10 mouse cellular contexts compared by ENCODE assay signal in the genomic region with DNA sequence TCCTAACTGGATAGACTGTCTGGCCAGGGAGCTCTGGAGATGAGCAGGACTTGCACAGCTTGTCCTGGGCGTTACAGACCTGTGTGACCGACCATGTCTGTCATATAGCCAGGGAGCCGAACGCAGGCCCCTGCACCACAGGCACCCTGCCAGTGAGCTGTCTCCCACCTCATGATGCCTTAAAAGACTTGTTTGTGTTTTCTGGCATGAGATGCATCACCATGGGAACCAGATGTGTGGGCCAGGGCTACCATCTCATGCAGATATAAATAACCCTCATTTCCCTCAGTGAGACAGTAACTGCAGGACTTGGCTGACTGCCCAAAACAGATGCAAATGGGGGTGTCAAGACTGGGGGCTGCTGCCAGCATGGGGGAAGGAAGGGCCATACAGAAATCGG. TPM values are rescaled to one million over a fixed set of nuclear protein-coding genes. Genes with fewer than 3 reads are reported as not detected.
DNase-seq lines count a peak whose midpoint lies in the region; ATAC-seq and TF ChIP-seq lines count a peak whose summit lies in the region.
"Had no signal": no experiment of that assay in that cellular context is flagged by ENCODE, and none has a peak within 500 bp of the region (broad histone marks: within the 10 kb centered on the region; RNA-seq: fewer than 3 reads in every experiment).

No protein-coding gene starts in this region.

- WGBS in hindbrain, embryonic 12.5 days: 67% methylated on average over 5 of the region's 5 CpGs
- 78% methylated on average over 5 of the region's 5 CpGs for WGBS in hindbrain, embryonic 10.5 days
- WGBS in hindbrain, postnatal 0 days: 20% methylated on average over 5 of the region's 5 CpGs
- WGBS in neural tube, embryonic 14.5 days: 32% methylated on average over 5 of the region's 5 CpGs

- H3K27me3 ChIP-seq in hindbrain, embryonic 12.5 days: no peaks in the 10 kb centered on the region
- H3K27me3 ChIP-seq in hindbrain, embryonic 10.5 days (ENCODE audit: insufficient read depth, poor library complexity, severe bottlenecking): no peaks in the 10 kb centered on the region
- H3K27me3 ChIP-seq in hindbrain, postnatal 0 days (ENCODE audit: insufficient read depth, low read length): no peaks in the 10 kb centered on the region
- no peaks in the 10 kb centered on the region for H3K27me3 ChIP-seq in neural tube, embryonic 14.5 days (ENCODE audit: control insufficient read depth, insufficient read depth, low read length)
- H3K27me3 ChIP-seq: limb, embryonic 15.5 days had no signal

- TF ChIP-seq CTCF in brain, embryonic 14.5 days (IDR thresholded peaks at IDR 0.05; ENCODE audit: borderline replicate concordance, extremely low read depth, insufficient read depth, insufficient read length): no peak
- TF ChIP-seq CTCF in hindbrain, postnatal 0 days (IDR thresholded peaks at IDR 0.05; ENCODE audit: low read depth): no peak

- H3K27ac ChIP-seq in hindbrain, embryonic 12.5 days: 0 out of 2 replicates have a peak overlapping the region, but pooled peaks have one; percentile 40
- no peak overlapping the region for H3K27ac ChIP-seq in hindbrain, embryonic 10.5 days
- peak overlapping the region; percentile 54; the same call in 1 of the 2 replicates for H3K27ac ChIP-seq in hindbrain, postnatal 0 days
- H3K27ac ChIP-seq in neural tube, embryonic 14.5 days (ENCODE audit: low read depth, low read length): peak overlapping the region; percentile 34
- H3K27ac ChIP-seq: limb, embryonic 15.5 days had no signal

- peaks cover 95% of the 10 kb centered on the region for H3K36me3 ChIP-seq in hindbrain, embryonic 12.5 days
- H3K36me3 ChIP-seq in hindbrain, embryonic 10.5 days: peaks cover 97% of the 10 kb centered on the region
- H3K36me3 ChIP-seq in hindbrain, postnatal 0 days (ENCODE audit: insufficient read depth, low read length): peaks cover 61% of the 10 kb centered on the region
- H3K36me3 ChIP-seq in neural tube, embryonic 14.5 days (ENCODE audit: control insufficient read depth, insufficient read depth, low read length): peaks cover 80% of the 10 kb centered on the region

- TF ChIP-seq POLR2A in brain, embryonic 14.5 days (IDR thresholded peaks at IDR 0.05; ENCODE audit: borderline replicate concordance, extremely low read depth, insufficient read depth, insufficient read length, poor library complexity, severe bottlenecking): no peak

- no peaks in the 10 kb centered on the region for H3K9me3 ChIP-seq in hindbrain, embryonic 12.5 days (replicated peaks)
- H3K9me3 ChIP-seq in hindbrain, embryonic 10.5 days: peaks cover 5% of the 10 kb centered on the region
- H3K9me3 ChIP-seq in hindbrain, postnatal 0 days (ENCODE audit: low read length): no peaks in the 10 kb centered on the region
- H3K9me3 ChIP-seq in neural tube, embryonic 14.5 days (ENCODE audit: control insufficient read depth, low read length): no peaks in the 10 kb centered on the region
- H3K9me3 ChIP-seq: limb, embryonic 15.5 days had no signal

- peaks cover 9% of the 10 kb centered on the region; the same call in 1 of the 2 replicates for H3K4me1 ChIP-seq in hindbrain, embryonic 12.5 days
- H3K4me1 ChIP-seq in hindbrain, embryonic 10.5 days (replicated peaks): peaks cover 4% of the 10 kb centered on the region; the same call in 1 of the 2 replicates
- H3K4me1 ChIP-seq in hindbrain, postnatal 0 days (ENCODE audit: insufficient read depth, low read length): no peaks in the 10 kb centered on the region; the same call in 1 of the 2 replicates
- peaks cover 5% of the 10 kb centered on the region; the same call in 1 of the 2 replicates for H3K4me1 ChIP-seq in neural tube, embryonic 14.5 days (ENCODE audit: control insufficient read depth, insufficient read depth, low read length)

- H3K4me2 ChIP-seq in hindbrain, embryonic 12.5 days (replicated peaks): no peak overlapping the region
- no peak overlapping the region for H3K4me2 ChIP-seq in hindbrain, postnatal 0 days (ENCODE audit: low read depth, low read length)
- no peak overlapping the region for H3K4me2 ChIP-seq in neural tube, embryonic 14.5 days (ENCODE audit: low read depth, low read length)
- H3K4me2 ChIP-seq: limb, embryonic 15.5 days had no signal

- H3K4me3 ChIP-seq in hindbrain, embryonic 12.5 days: no peak overlapping the region
- H3K4me3 ChIP-seq in hindbrain, embryonic 10.5 days: no peak overlapping the region
- no peak overlapping the region for H3K4me3 ChIP-seq in hindbrain, postnatal 0 days (ENCODE audit: low read length)
- H3K4me3 ChIP-seq in neural tube, embryonic 14.5 days (ENCODE audit: low read depth, low read length): no peak overlapping the region
- H3K4me3 ChIP-seq: limb, embryonic 15.5 days had no signal

- DNase-seq in hindbrain, embryonic 10.5 days (ENCODE audit: low spot score): no peak
- DNase-seq in brain, embryonic 14.5 days (ENCODE audit: low read depth): peak; percentile 95
- DNase-seq in hindbrain, postnatal 0 days (ENCODE audit: low spot score): peak; percentile 86
- no peak for DNase-seq in gastrocnemius, adult 8-10 months (ENCODE audit: low spot score in 2 of 2)
- DNase-seq in ovary, postnatal 10 days (ENCODE audit: low spot score): no peak
- no peak for DNase-seq in thymus, postnatal 10 days (ENCODE audit: low spot score in 2 of 2)

- no peak overlapping the region for H3K9ac ChIP-seq in hindbrain, embryonic 12.5 days
- no peak overlapping the region for H3K9ac ChIP-seq in hindbrain, postnatal 0 days (replicated peaks; ENCODE audit: low read length)
- no peak overlapping the region for H3K9ac ChIP-seq in neural tube, embryonic 14.5 days (replicated peaks; ENCODE audit: low read depth, low read length)
- H3K9ac ChIP-seq: limb, embryonic 15.5 days had no signal

- peak; percentile 66 for ATAC-seq in hindbrain, embryonic 12.5 days (ENCODE audit: low FRiP score)
- peak; percentile 83 for ATAC-seq in hindbrain, postnatal 0 days
- peak; percentile 88 for ATAC-seq in neural tube, embryonic 14.5 days (ENCODE audit: low read depth)

RNA-seq across cellular contexts. Expression of a gene that starts 40.1 kb away (rescaled TPM):
- 12.6 and 13.0 TPM in 2 replicates for polyA plus RNA-seq in hindbrain, embryonic 12.5 days (2016; fragmentation: Nextera tagmentation; extraction: Ambion mirVana)
- 6.0 and 8.1 TPM in 2 replicates for polyA plus RNA-seq in hindbrain, embryonic 10.5 days (2016; fragmentation: Nextera tagmentation; extraction: Ambion mirVana)
- polyA plus RNA-seq in brain, embryonic 14.5 days (2012; rRNA removed): 77.0 and 115 TPM in 2 replicates
- 133 and 150 TPM in 2 replicates for total RNA-seq in hindbrain, postnatal 0 days (2014; rRNA removed)
- 10.7 and 10.9 TPM in 2 replicates for polyA plus RNA-seq in hindbrain, postnatal 0 days (2015; fragmentation: Nextera tagmentation; extraction: Ambion mirVana)
- polyA plus RNA-seq in neural tube, embryonic 14.5 days (2014; fragmentation: Nextera tagmentation; extraction: Ambion mirVana): 15.4 and 17.1 TPM in 2 replicates
- 1 to 10 TPM; 1.4 to 2.1 (median 1.9) TPM for total RNA-seq in gastrocnemius, adult 8-10 months (2022)

RNA-seq across cellular contexts. Expression of a gene that starts 47.9 kb away (rescaled TPM):
- polyA plus RNA-seq in hindbrain, embryonic 12.5 days (2016; fragmentation: Nextera tagmentation; extraction: Ambion mirVana): 0.18 and 0.23 TPM in 2 replicates
- polyA plus RNA-seq in hindbrain, embryonic 10.5 days (2016; fragmentation: Nextera tagmentation; extraction: Ambion mirVana): 0.09 and 0.12 TPM in 2 replicates
- polyA plus RNA-seq in brain, embryonic 14.5 days (2012; rRNA removed): 0.04 and 0.06 TPM in 2 replicates
- not detected in 2 replicates for total RNA-seq in hindbrain, postnatal 0 days (2014; rRNA removed)
- 0.81 TPM in 2 replicates for polyA plus RNA-seq in hindbrain, postnatal 0 days (2015; fragmentation: Nextera tagmentation; extraction: Ambion mirVana)
- 0.26 TPM in 1 of 2 replicates, not detected in the other for polyA plus RNA-seq in neural tube, embryonic 14.5 days (2014; fragmentation: Nextera tagmentation; extraction: Ambion mirVana)
- total RNA-seq in gastrocnemius, adult 8-10 months (2022): not detected
- total RNA-seq: neutrophil, adult 5-6 weeks had no signal

RNA-seq across cellular contexts. Expression of a gene that starts 55.6 kb away (rescaled TPM):
- 95.9 and 99.9 TPM in 2 replicates for polyA plus RNA-seq in hindbrain, embryonic 12.5 days (2016; fragmentation: Nextera tagmentation; extraction: Ambion mirVana)
- 84.8 and 91.6 TPM in 2 replicates for polyA plus RNA-seq in hindbrain, embryonic 10.5 days (2016; fragmentation: Nextera tagmentation; extraction: Ambion mirVana)
- polyA plus RNA-seq in brain, embryonic 14.5 days (2012; rRNA removed): 78.1 and 80.5 TPM in 2 replicates
- total RNA-seq in hindbrain, postnatal 0 days (2014; rRNA removed): 46.4 and 54.4 TPM in 2 replicates
- polyA plus RNA-seq in hindbrain, postnatal 0 days (2015; fragmentation: Nextera tagmentation; extraction: Ambion mirVana): 52.7 and 57.7 TPM in 2 replicates
- 60.3 and 63.4 TPM in 2 replicates for polyA plus RNA-seq in neural tube, embryonic 14.5 days (2014; fragmentation: Nextera tagmentation; extraction: Ambion mirVana)
- total RNA-seq in gastrocnemius, adult 8-10 months (2022): 10 to 100 TPM; 13.1 to 15.3 (median 14.8) TPM
- total RNA-seq: neutrophil, adult 5-6 weeks had no signal

Comparison
In these comparisons a context has a peak if more than half of its experiments do, and no peak if none do; other contexts are left out.
1. DNase-seq: peak in brain, embryonic 14.5 days (single experiment) and hindbrain, postnatal 0 days (single experiment); none in hindbrain, embryonic 10.5 days (single experiment), gastrocnemius, adult 8-10 months (0 of 2), ovary, postnatal 10 days (single experiment) and thymus, postnatal 10 days (0 of 2).
2. Peak in every context shown above with its lines, with median percentiles within 50 percentile points of each other: ATAC-seq.